Mouse (Mus musculus): Measurements from ENCODE around the gene Fabp3. TPM values are rescaled to one million over a fixed set of nuclear protein-coding genes. Genes with fewer than 3 reads are reported as not detected.

Gene Fabp3
- total and polyA plus RNA-seq, 3 experiments, result 0.60 TPM; not detected in 2

DNA sequence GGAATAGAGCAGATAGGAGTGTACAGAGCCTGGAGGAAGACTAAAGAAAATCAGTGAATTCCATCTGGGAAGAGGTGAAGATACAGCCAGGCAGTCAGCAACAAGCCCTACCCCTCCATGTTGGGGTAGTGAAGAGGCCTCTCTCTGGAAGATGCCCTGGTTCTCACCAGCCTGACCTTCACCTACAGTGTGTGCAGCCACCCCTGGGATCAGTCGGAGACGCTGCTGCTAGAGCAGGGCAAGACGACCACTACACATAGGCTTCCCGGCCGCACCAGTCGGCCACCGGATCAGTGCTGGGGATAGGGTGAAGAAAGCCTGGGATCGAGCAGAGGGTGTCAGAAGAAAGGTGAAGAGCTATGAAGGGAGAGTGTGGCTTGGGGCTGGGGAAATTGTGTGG lies 859 bp downstream of the Fabp3 start:
- no peak for TF ChIP-seq TAL1 (IDR thresholded peaks at IDR 0.05; ENCODE audit: low read length)
- no peak for TF ChIP-seq MXI1 (IDR thresholded peaks at IDR 0.05; ENCODE audit: low read depth, low read length)
- TF ChIP-seq MEF2A (IDR thresholded peaks at IDR 0.05; ENCODE audit: extremely low read depth, insufficient replicate concordance, low read depth, low read length, poor library complexity, severe bottlenecking), result no peak
- TF ChIP-seq HCFC1 (IDR thresholded peaks at IDR 0.05; ENCODE audit: low read depth, low read length), result no peak
- no peak overlapping the region for H3K27ac ChIP-seq (ENCODE audit: control insufficient read depth, low read depth, low read length)
- H3K9ac ChIP-seq (ENCODE audit: control insufficient read depth, low read depth, low read length, poor library complexity, severe bottlenecking), result no peak overlapping the region
- H3K79me2 ChIP-seq (ENCODE audit: control insufficient read depth, insufficient read depth, low read length, poor library complexity), result no peaks in the 10 kb centered on the region
- no peaks in the 10 kb centered on the region for H3K9me3 ChIP-seq (replicated peaks; ENCODE audit: insufficient read depth, low read length)
- no peaks in the 10 kb centered on the region for H3K4me1 ChIP-seq (ENCODE audit: control insufficient read depth in 1 of 2, insufficient read depth in 2 of 2, low read length in 2 of 2)
- no peaks in the 10 kb centered on the region for H3K36me3 ChIP-seq (ENCODE audit: control insufficient read depth in 1 of 2, insufficient read depth in 2 of 2, low read length in 2 of 2)
- no peak for DNase-seq (ENCODE audit: low read depth, low spot score)
- no peaks in the 10 kb centered on the region for H3K27me3 ChIP-seq (ENCODE audit: control insufficient read depth in 1 of 2, insufficient read depth in 2 of 2, low read length in 2 of 2)
- H3K4me3 ChIP-seq (ENCODE audit: control insufficient read depth in 1 of 2, insufficient read depth in 1 of 2, low read depth in 2 of 2, low read length in 2 of 2), result no peak overlapping the region

DNA sequence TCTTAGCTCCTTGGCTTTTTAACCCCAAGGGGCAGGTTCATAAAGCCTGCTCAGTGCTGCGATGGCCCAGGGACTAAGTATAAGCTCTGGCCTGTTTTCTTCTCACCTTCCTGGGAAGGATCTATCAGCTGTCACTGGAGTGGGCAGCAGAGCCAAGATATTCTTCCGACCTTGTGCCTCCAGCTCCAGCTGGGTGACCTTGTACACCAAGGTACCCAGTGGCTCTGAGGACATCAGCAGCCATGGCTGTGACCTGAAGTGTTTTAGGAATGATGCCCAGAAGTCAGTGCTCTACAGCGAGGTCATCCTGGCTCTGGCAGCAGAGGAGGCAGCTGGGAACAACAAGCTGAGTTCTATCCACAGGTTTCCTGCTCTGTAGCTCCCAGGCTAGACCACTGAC lies 4.1 kb downstream of the Fabp3 start:
- Histone ChIP-seq H3K79me2 (ENCODE audit: control insufficient read depth, insufficient read depth, low read length, poor library complexity) (no peaks in the 10 kb centered on the region), H3K9ac (ENCODE audit: control insufficient read depth, low read depth, low read length, poor library complexity, severe bottlenecking) (no peak overlapping the region), H3K27ac (ENCODE audit: control insufficient read depth, low read depth, low read length) (no peak overlapping the region), H3K27me3 (ENCODE audit: control insufficient read depth in 1 of 2, insufficient read depth in 2 of 2, low read length in 2 of 2) (no peaks in the 10 kb centered on the region), H3K36me3 (ENCODE audit: control insufficient read depth in 1 of 2, insufficient read depth in 2 of 2, low read length in 2 of 2) (no peaks in the 10 kb centered on the region; a peak in 1 of 4 replicates), H3K4me3 (ENCODE audit: control insufficient read depth in 1 of 2, insufficient read depth in 1 of 2, low read depth in 2 of 2, low read length in 2 of 2) (no peak overlapping the region), H3K9me3 (replicated peaks; ENCODE audit: insufficient read depth, low read length) (no peaks in the 10 kb centered on the region), H3K4me1 (ENCODE audit: control insufficient read depth in 1 of 2, insufficient read depth in 2 of 2, low read length in 2 of 2) (no peaks in the 10 kb centered on the region)
- no peak for DNase-seq (ENCODE audit: low read depth, low spot score)
- TF ChIP-seq CTCF (IDR thresholded peaks at IDR 0.05 in 2 of 3, conservative IDR thresholded peaks at IDR 0.05 in 1 of 3; ENCODE audit: control insufficient read depth in 1 of 3, insufficient read depth in 1 of 3, low read depth in 2 of 3, low read length in 3 of 3, poor library complexity in 1 of 3, severe bottlenecking in 1 of 3) (no peak), ZC3H11A (IDR thresholded peaks at IDR 0.05; ENCODE audit: low read depth, low read length) (no peak), MAZ (IDR thresholded peaks at IDR 0.05; ENCODE audit: low read depth, low read length) (no peak), ZNF384 (IDR thresholded peaks at IDR 0.05; ENCODE audit: low read depth, low read length) (no peak), UBTF (IDR thresholded peaks at IDR 0.05; ENCODE audit: borderline replicate concordance, insufficient read depth, low read depth, low read length) (no peak), RCOR1 (IDR thresholded peaks at IDR 0.05; ENCODE audit: low read depth, low read length) (no peak), ZMIZ1 (IDR thresholded peaks at IDR 0.05; ENCODE audit: low read depth, low read length) (no peak), TCF12 (IDR thresholded peaks at IDR 0.05; ENCODE audit: low read depth, low read length) (no peak), TAL1 (IDR thresholded peaks at IDR 0.05; ENCODE audit: low read length) (no peak), NRF1 (IDR thresholded peaks at IDR 0.05; ENCODE audit: insufficient read depth, low read depth, low read length, poor library complexity, severe bottlenecking) (no peak), ETS1 (IDR thresholded peaks at IDR 0.05; ENCODE audit: low read depth, low read length) (no peak), HCFC1 (IDR thresholded peaks at IDR 0.05; ENCODE audit: low read depth, low read length) (no peak), ZKSCAN1 (IDR thresholded peaks at IDR 0.05; ENCODE audit: low read depth, low read length) (no peak), BHLHE40 (IDR thresholded peaks at IDR 0.05; ENCODE audit: borderline replicate concordance, low read depth, low read length) (no peak)
